Mouse (Mus musculus) layer of hippocampus, adult 18-20 months (tissue): Measurements from ENCODE around the gene Trim33. TPM values are rescaled to one million over a fixed set of nuclear protein-coding genes. Genes with fewer than 3 reads are reported as not detected.

ENCODE experiments used
- DNase-seq, 2 experiments: peaks; one replicate each; pipeline ENCODE4 v3.0.0; 2022; ENCODE audit warnings: low spot score in 2 of 2
- total RNA-seq, 2 experiments: library from RNA; stranded (reverse); gene quantifications; 2 replicates each; pipeline ENCODE4 v1.2.3; 2021

The Trim33 gene
- total RNA-seq, 2 experiments from 2014 or later, result 49.6 to 52.5 TPM

DNA sequence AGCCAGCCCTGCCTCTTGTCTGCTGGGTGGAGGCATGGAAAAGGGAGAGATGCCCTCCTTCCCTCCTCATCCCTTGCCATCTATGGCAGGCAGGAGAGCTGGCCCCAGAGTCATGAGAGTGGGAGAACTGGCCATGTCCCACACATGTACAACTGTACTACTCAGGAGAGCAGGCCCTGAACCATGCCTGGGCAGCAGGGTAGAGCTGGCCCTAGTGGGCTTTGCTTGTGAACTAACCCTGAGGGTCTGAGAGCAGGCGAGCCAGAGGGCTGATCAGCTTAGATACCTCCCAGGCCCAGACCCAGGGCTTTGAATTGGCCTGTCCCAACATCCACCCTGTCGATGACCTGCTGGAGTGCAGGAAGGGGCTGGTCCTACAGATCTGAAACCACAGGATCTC is 115.0 kb downstream of the Trim33 start:
- no peak for DNase-seq

DNA sequence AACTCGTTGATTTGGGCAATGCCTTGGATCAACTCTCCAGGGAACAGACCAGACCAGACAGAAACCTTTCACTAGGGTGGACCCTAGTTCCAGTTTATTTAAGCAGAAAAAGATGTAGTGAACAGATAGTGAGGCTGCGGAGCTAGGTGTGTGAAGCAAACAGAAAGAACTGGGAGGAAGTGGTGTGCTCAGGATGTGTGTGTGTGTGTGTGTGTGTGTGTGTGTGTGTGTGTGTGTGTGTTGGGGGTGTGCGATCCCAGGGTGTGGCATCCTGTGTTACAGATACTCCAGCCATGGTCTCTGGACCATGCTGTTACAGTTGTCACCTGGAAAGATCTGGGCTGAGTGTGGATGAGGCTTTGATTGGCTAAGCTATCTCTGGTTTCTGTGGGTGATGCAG is 118.4 kb downstream of the Trim33 start:
- no peak for DNase-seq

DNA sequence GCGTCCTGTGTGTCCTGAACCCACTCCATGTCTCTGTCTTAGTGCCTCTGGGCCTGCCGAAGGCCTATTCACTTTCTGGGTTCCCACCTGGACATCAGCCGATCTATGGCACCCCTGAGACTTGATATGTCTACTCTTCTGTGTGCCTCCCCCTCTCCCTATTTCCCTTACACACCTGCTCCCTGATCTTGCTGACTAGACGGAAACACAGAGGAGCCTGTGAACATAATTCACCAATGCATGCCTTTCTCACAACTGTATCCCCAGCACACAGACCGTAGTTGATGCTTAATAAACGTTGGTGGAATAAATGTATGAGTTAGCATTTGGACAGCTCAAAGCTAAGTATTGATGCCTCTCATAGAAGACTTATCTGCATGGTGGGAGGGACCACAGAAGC is 121.7 kb downstream of the Trim33 start:
- no peak for DNase-seq

DNA sequence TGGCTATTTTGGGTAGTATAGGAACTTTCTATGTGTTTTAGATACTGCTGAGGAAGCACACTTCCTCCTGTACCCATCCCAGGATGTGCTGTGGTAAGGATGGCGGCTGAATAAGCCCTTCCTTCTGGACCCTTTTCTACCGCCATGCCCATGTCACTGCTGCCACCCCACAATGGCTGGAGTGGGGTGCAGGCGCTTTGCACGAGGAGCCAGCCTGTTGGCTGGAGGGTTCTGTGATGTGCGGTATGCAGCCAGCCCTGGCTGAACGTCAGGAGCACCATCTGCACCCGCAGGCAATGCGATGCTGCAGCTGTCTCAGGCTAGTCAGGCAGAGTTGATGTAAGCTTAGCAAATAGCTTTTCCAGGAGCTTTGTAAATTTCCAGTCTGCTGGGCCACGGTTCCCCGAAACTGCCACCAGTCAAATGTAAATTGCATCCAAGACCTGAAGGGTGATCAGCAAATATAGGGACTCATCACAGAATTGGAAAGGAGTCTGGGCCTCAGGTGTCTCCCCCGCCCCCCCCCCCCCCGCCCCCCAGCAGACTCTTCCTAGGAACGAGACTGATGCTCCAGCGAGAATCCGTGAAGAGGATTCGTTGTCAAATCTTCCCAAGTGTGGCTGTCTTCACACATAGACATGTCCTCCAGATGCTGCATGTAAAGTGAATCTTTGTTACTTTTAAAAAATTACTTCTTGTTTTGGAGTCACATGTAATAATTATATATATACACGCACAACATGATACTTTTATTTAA is 122.4 kb downstream of the Trim33 start:
- peak; percentile 78 to 91 for DNase-seq

DNA sequence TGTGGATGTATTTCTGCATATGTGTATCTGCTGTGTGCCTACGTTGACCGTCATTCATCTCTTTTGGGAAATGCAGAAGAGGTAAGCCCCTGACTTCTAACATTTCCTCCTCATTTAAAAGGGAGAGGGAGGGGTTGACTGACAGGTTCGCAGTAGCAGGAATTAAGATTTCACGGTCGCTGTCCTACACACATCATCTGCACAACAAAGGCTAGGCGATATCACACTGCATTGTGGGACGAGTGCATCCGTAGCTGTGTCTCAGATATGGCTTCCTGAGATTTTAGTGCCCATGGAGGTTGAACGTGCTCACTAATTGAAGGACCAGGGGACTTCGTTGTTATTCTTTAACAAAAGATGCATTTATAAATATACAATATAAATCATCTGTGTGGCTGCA is 123.1 kb downstream of the Trim33 start:
- DNase-seq, result no peak

DNA sequence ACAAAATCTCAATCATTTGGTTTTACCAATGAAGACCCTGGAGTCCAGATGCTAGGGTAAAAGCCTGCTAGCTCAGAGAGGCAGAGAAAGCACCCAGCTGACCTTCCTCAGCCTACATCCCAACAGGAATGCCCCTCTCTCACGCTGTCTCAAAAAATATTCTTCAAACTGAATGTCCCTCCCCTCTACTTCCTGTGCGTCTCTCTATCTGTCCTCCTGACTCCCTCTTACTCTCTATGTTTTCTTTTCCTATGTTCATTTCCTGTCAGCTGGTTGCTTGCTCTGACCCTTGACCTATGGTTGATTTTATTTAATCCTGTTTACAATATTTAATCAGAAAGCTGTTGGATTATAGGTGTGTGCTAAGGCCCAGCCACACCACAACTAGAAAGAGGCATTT is 126.0 kb downstream of the Trim33 start:
- no peak for DNase-seq

DNA sequence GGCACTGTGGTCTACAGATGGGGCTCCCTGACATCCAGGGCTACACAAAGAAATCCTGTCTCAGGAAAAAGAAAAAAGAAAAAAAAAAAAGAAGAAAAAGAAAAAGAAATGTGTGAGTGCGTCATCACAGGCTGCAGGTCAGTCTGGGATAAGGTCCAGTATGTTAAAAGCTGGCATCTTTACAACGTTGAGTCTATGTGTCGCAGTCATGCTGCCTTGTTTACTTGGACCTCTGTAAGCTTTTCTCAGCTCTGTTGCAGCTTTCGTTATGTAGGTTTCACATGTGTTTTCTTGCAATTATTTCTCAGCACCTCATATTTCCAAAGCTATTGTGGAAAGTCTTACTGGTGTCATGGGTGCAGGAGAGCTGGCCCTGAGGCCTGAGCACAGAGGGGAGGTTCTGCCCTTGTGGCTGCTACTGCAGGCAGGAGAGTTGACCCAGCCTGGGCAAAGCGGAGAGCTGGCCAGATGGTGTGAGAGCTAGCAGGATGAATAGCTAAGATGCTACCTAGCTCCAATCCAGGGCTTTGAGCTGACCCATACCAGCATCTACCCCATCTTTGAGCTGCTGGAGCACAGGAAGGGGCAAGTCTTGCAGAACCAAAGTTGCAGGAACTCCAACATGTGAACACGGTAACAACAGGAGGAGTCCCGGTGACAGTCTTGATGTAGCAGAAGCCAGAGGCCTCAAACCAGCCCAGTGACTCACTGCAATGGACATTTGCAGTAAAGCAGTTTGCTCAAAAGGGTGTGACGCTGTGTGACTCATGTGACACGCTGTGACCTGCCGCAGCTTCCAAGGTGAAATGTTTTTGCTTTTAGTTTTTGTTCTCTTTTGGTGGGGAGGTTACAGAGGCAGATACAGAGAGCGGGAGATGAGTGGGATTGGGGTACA is 127.0 kb downstream of the Trim33 start:
- DNase-seq, result no peak

Other genes with a start within 250 kb of the Trim33 start
- 10 to 100 TPM; 50.5 to 65.4 TPM for gene Nras, start 221.0 kb upstream of the Trim33 start, total RNA-seq
- not detected for gene Ampd1, start 205.3 kb upstream of the Trim33 start, total RNA-seq
- gene Dennd2c, start 176.7 kb upstream of the Trim33 start, total RNA-seq, result under 1 TPM; 0.17 to 0.20 TPM
- 10 to 100 TPM; 63.9 to 65.8 TPM for gene Bcas2, start 107.6 kb upstream of the Trim33 start, total RNA-seq